Mouse (Mus musculus) intestine, postnatal 0 days (tissue): ENCODE data around the gene Fam98c. TPM values are rescaled to one million over a fixed set of nuclear protein-coding genes. Genes with fewer than 3 reads are reported as not detected.
"Not testable (repeated sequence)": the region's sequence is repeated elsewhere in the genome, so short reads cannot be mapped to it uniquely, and the experiment has no call there.

Experiments used
- ATAC-seq: fragments of 200-750 bp; cut with Nextera tagmentation; 2 replicates; pipeline ENCODE4 v1.8.0; 2017; ENCODE audit warnings: mild to moderate bottlenecking, moderate TSS enrichment, moderate library complexity
- H3K27ac ChIP-seq: fragments of 300-500 bp; sonication (generic); 2 replicates; pipeline ENCODE4 v1.5.1; 2014; ENCODE audit warnings: mild to moderate bottlenecking, low read depth, low read length, moderate library complexity
- H3K27me3 ChIP-seq: fragments of 300-500 bp; sonication (generic); replicated peaks from 2 replicates; pipeline ENCODE4 v1.6.1; 2014; ENCODE audit warnings: low read length, mixed read lengths; ENCODE audit not compliant: control insufficient read depth, insufficient read depth
- H3K36me3 ChIP-seq: fragments of 300-500 bp; sonication (generic); 2 replicates; pipeline ENCODE4 v1.6.1; 2014; ENCODE audit warnings: mild to moderate bottlenecking, moderate library complexity; ENCODE audit not compliant: control insufficient read depth, insufficient read depth
- H3K4me1 ChIP-seq: fragments of 300-500 bp; sonication (generic); replicated peaks from 2 replicates; pipeline ENCODE4 v1.6.1; 2014; ENCODE audit warnings: antibody characterized with exemption, low read length, mixed read lengths; ENCODE audit not compliant: control insufficient read depth, insufficient read depth
- H3K4me2 ChIP-seq: fragments of 300-500 bp; sonication (generic); replicated peaks from 2 replicates; pipeline ENCODE4 v1.6.1; 2014; ENCODE audit warnings: low read depth, mild to moderate bottlenecking, moderate library complexity
- H3K4me3 ChIP-seq: fragments of 300-500 bp; sonication (generic); 2 replicates; pipeline ENCODE4 v1.5.1; 2014; ENCODE audit warnings: low read depth, low read length
- H3K9ac ChIP-seq: fragments of 300-500 bp; sonication (generic); 2 replicates; pipeline ENCODE4 v1.6.1; 2014; ENCODE audit warnings: mild to moderate bottlenecking, low read depth, low read length
- H3K9me3 ChIP-seq: fragments of 300-500 bp; sonication (generic); 2 replicates; pipeline ENCODE4 v1.6.1; 2016; ENCODE audit warnings: mixed run types; ENCODE audit not compliant: control insufficient read depth
- CTCF ChIP-seq: sonication (generic); IDR thresholded peaks from 2 replicates; pipeline ENCODE4 v1.5.1; 2016; ENCODE audit warnings: low read depth, mild to moderate bottlenecking, control low read depth, antibody characterized with exemption, moderate library complexity
- WGBS: fragments of 180-500 bp; shearing (Covaris S2); extraction: QIAGEN DNeasy Blood & Tissue Kit; methylation state at CpG from one replicate; pipeline ENCODE4 v1.1.7; 2014; 5-methylcytosine and 5-hydroxymethylcytosine counted together
- polyA plus RNA-seq: library from polyadenylated mRNA; unstranded; fragments of >200 nt; fragmentation: Nextera tagmentation; extraction: Ambion mirVana; gene quantifications from 2 replicates; pipeline ENCODE4 v1.2.1, GENCODE M21; 2015

Fam98c gene
- polyA plus RNA-seq, result 75.9 and 83.4 TPM in 2 replicates

DNA sequence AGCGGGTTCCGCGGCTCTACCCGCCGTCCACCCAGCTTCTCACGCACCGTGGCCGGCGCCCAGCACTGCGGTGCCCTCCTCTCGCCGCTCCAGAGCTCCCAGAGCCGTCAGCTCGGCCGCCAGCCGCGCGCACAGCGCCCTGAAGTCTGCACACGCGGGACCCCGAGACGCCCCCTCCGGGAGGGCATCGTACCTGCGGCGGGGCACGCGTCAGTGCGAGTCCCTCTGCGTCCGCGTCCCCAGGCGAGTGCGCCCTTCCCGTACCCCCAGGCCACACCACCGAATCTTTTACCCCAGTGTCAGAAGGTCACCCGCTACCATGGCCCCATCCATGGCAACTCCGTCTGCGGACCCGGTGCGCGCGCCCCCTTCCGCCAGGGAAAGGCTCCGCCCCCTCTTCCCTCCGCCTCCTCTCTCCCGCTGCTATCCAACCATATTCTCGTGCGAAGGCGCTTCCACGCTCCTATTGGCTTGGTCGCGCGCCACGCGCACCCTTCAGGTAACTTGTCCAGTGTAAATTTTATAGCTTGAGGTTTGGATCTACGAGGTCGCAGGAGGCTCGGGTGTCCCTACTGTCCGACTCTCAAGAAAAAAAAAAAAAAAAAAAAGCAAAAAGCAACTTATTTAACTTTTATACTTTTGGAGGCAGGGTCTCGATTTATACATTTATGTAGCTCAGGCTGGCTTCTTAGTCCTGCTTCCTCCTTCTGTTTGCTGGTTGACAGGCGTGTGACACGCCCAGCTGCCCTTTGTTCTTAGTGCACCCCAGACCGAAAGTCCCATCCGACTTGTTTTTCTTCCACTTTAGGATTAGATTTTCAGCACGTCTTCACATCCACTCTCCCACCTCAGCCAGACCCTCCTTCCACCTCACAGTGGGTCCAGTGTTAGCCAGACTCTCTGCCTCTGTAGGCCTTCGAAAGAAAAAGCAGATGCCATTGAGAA, at the start of gene Fam98c:
Gene Fam98c (minus strand): TSS at position 397 of the 945 bp plus-strand sequence.
- WGBS, result 2% methylated on average over 66 of the region's 68 CpGs

GRCm38 (mm10) chr7:29202577-29202976, 46.5 kb upstream of the Fam98c start:
- no peak for ATAC-seq
- H3K9ac ChIP-seq, result no peak overlapping the region
- 74% methylated on average over 6 of the region's 6 CpGs for WGBS

More for the DNA sequence above, at the start of gene Fam98c:
- peak within 1 kb of the TSS; percentile 94 for H3K4me2 ChIP-seq
- H3K4me1 ChIP-seq, result no peaks in the 10 kb centered on the region; the same call in 1 of the 2 replicates
- no peaks in the 10 kb centered on the region for H3K27me3 ChIP-seq
- peak; percentile 62 for TF ChIP-seq CTCF
- H3K36me3 ChIP-seq, result peaks cover 17% of the 10 kb centered on the region
- peak; percentile 80 for ATAC-seq
- H3K9me3 ChIP-seq, result no peaks in the 10 kb centered on the region
- H3K27ac ChIP-seq, result peak within 1 kb of the TSS; percentile 99
- H3K4me3 ChIP-seq, result peak within 1 kb of the TSS; percentile 81
- H3K9ac ChIP-seq, result peak within 1 kb of the TSS; percentile 86

DNA sequence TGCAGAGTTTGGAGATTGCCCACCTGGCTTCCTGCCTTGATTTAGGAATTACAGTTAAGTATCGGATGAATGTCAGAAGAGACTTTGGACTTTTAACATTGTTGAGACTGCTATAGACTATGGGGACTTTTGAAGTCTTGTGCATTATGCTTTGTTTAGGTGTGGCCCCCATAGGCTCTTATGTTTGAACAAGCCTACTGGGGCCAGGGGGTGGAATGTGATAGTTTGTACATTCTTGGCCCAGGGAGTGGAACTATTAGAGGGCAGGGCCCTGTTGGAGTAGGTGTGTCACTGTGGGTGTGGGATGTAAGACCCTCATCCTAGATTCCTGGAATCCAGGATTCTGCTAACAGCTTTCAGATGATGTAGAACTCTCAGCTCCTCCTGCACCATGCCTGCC, 38.2 kb upstream of the Fam98c start:
- not testable (repeated sequence) for H3K9me3 ChIP-seq, H3K27me3 ChIP-seq, H3K4me2 ChIP-seq, H3K27ac ChIP-seq, H3K36me3 ChIP-seq, H3K4me3 ChIP-seq, H3K9ac ChIP-seq, H3K4me1 ChIP-seq
- WGBS, result 58% methylated on average over 1 of the region's 1 CpGs
- peak; percentile 64 for ATAC-seq

More at GRCm38 (mm10) chr7:29202577-29202976, 46.5 kb upstream of the Fam98c start:
- no peak for TF ChIP-seq CTCF
- Histone ChIP-seq H3K4me1 (no peaks in the 10 kb centered on the region), H3K9me3 (no peaks in the 10 kb centered on the region), H3K27ac (no peak overlapping the region), H3K4me3 (no peak overlapping the region), H3K27me3 (no peaks in the 10 kb centered on the region), H3K36me3 (no peaks in the 10 kb centered on the region), H3K4me2 (no peak overlapping the region)

DNA sequence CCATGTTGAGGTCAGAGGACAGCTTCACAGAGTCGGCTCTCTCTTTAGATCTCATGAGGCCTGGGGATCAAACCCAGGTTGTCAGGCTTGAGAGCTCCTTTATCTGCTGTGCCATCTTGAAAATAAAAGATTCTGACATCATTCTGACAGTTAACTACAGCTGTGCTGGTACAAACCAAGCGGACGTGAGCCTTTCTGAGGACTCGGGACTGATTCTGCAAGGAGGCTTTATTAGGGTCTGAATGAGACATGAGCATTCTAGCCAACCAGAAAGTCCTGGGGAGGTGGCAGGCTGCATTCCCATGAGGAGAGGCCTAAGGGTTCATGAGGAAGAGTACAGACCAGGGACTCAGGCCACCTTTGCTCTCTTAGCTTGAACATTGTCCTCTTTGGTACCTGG, 25.3 kb upstream of the Fam98c start:
- H3K9ac ChIP-seq, H3K4me3 ChIP-seq, H3K4me1 ChIP-seq, H3K27ac ChIP-seq, ATAC-seq, H3K27me3 ChIP-seq, H3K36me3 ChIP-seq, H3K9me3 ChIP-seq, H3K4me2 ChIP-seq: not testable (repeated sequence)
- 91% methylated on average over 4 of the region's 4 CpGs for WGBS

GRCm38 (mm10) chr7:29180854-29181236, 24.8 kb upstream of the Fam98c start:
- Histone ChIP-seq H3K36me3 (peaks cover 14% of the 10 kb centered on the region), H3K27ac (no peak overlapping the region), H3K4me1 (peaks cover 5% of the 10 kb centered on the region; the same call in 1 of the 2 replicates), H3K4me3 (peak overlapping the region; percentile 84), H3K27me3 (no peaks in the 10 kb centered on the region), H3K9me3 (no peaks in the 10 kb centered on the region), H3K9ac (no peak overlapping the region), H3K4me2 (peak overlapping the region; percentile 78)
- TF ChIP-seq CTCF, result no peak
- 38% methylated on average over 5 of the region's 5 CpGs for WGBS
- ATAC-seq, result no peak

GRCm38 (mm10) chr7:29180077-29180853, 24.2 kb upstream of the Fam98c start, which contains the start of gene Psmd8:
Gene Psmd8 (minus strand): TSS chr7:29180701.
- Histone ChIP-seq H3K4me1 (peaks cover 5% of the 10 kb centered on the region; the same call in 1 of the 2 replicates), H3K36me3 (peaks cover 20% of the 10 kb centered on the region), H3K4me2 (peak within 1 kb of the TSS; percentile 78), H3K9me3 (no peaks in the 10 kb centered on the region), H3K27ac (peak within 1 kb of the TSS; percentile 46; the same call in 1 of the 2 replicates), H3K9ac (peak within 1 kb of the TSS; percentile 89), H3K27me3 (no peaks in the 10 kb centered on the region), H3K4me3 (peak within 1 kb of the TSS; percentile 84)
- peak; percentile 95 for ATAC-seq
- TF ChIP-seq CTCF, result peak; percentile 73
- 0% methylated on average over 62 of the region's 62 CpGs for WGBS
